Mouse (Mus musculus): Measurements from ENCODE around the gene Sh2d2a. TPM values are rescaled to one million over a fixed set of nuclear protein-coding genes. Genes with fewer than 3 reads are reported as not detected.

Gene Sh2d2a
- not detected in 2 replicates for total RNA-seq (2014; fragmentation: Nextera tagmentation)
- total RNA-seq (2017): 0.16 and 0.17 TPM in 2 replicates
- not detected in 2 replicates for polyA plus RNA-seq (2012)

- no peak for ATAC-seq (ENCODE audit: extremely low read depth, insufficient number of reproducible peaks, low FRiP score, poor library complexity, severe bottlenecking)
- Histone ChIP-seq H3K36me3 (replicated peaks) (no peaks in the 10 kb centered on the region), H3K27me3 (ENCODE audit: insufficient read depth, low read length) (peaks cover 53% of the 10 kb centered on the region), H3K9me3 (replicated peaks) (no peaks in the 10 kb centered on the region), H3K4me3 (ENCODE audit: low read depth, low read length) (no peak within 1 kb of the TSS), H3K4me1 (ENCODE audit: insufficient read depth, low read depth, low read length) (no peaks in the 10 kb centered on the region)
- TF ChIP-seq TAL1 (conservative IDR thresholded peaks at IDR 0.05; ENCODE audit: low read depth, low read length) (no peak), POLR2AphosphoS5 (IDR thresholded peaks at IDR 0.05; ENCODE audit: insufficient replicate concordance, low read depth, low read length) (no peak), GATA1 (IDR thresholded peaks at IDR 0.05; ENCODE audit: borderline replicate concordance, low read length) (no peak), CTCF (IDR thresholded peaks at IDR 0.05; ENCODE audit: low read depth, low read length) (no peak), GATA2 (IDR thresholded peaks at IDR 0.05; ENCODE audit: borderline replicate concordance, low read depth, low read length) (no peak)
- DNase-seq (ENCODE audit: low spot score): no peak
Measured at GRCm38 (mm10) chr3:87846650-87847110, at the start of gene Sh2d2a. Sh2d2a (plus strand) TSS chr3:87846755.

GRCm38 (mm10) chr3:87801681-87802080, 44.9 kb upstream of the Sh2d2a start:
- peaks cover 4% of the 10 kb centered on the region; the same call in 1 of the 2 replicates for H3K4me1 ChIP-seq (ENCODE audit: insufficient read depth, low read depth, low read length)
- H3K9me3 ChIP-seq (replicated peaks): no peaks in the 10 kb centered on the region
- DNase-seq (ENCODE audit: low spot score) (no peak), ATAC-seq (ENCODE audit: extremely low read depth, insufficient number of reproducible peaks, low FRiP score, poor library complexity, severe bottlenecking) (no peak)
- H3K36me3 ChIP-seq (replicated peaks): no peaks in the 10 kb centered on the region
- no peak for TF ChIP-seq GATA2 (IDR thresholded peaks at IDR 0.05; ENCODE audit: borderline replicate concordance, low read depth, low read length)
- no peak for TF ChIP-seq TAL1 (conservative IDR thresholded peaks at IDR 0.05; ENCODE audit: low read depth, low read length)
- peaks cover 52% of the 10 kb centered on the region for H3K27me3 ChIP-seq (ENCODE audit: insufficient read depth, low read length)
- no peak overlapping the region for H3K4me3 ChIP-seq (ENCODE audit: low read depth, low read length)

GRCm38 (mm10) chr3:87804038-87804677, 42.4 kb upstream of the Sh2d2a start:
- H3K27me3 ChIP-seq (ENCODE audit: insufficient read depth, low read length): peaks cover 38% of the 10 kb centered on the region
- no peak overlapping the region for H3K4me3 ChIP-seq (ENCODE audit: low read depth, low read length)
- ATAC-seq (ENCODE audit: extremely low read depth, insufficient number of reproducible peaks, low FRiP score, poor library complexity, severe bottlenecking): no peak
- H3K4me1 ChIP-seq (ENCODE audit: insufficient read depth, low read depth, low read length): peaks cover 4% of the 10 kb centered on the region; the same call in 1 of the 2 replicates
- H3K36me3 ChIP-seq (replicated peaks): no peaks in the 10 kb centered on the region
- DNase-seq (ENCODE audit: low spot score): no peak
- TF ChIP-seq GATA1 (IDR thresholded peaks at IDR 0.05; ENCODE audit: borderline replicate concordance, low read length) (no peak), GATA2 (IDR thresholded peaks at IDR 0.05; ENCODE audit: borderline replicate concordance, low read depth, low read length) (no peak)
- no peaks in the 10 kb centered on the region for H3K9me3 ChIP-seq (replicated peaks)

DNA sequence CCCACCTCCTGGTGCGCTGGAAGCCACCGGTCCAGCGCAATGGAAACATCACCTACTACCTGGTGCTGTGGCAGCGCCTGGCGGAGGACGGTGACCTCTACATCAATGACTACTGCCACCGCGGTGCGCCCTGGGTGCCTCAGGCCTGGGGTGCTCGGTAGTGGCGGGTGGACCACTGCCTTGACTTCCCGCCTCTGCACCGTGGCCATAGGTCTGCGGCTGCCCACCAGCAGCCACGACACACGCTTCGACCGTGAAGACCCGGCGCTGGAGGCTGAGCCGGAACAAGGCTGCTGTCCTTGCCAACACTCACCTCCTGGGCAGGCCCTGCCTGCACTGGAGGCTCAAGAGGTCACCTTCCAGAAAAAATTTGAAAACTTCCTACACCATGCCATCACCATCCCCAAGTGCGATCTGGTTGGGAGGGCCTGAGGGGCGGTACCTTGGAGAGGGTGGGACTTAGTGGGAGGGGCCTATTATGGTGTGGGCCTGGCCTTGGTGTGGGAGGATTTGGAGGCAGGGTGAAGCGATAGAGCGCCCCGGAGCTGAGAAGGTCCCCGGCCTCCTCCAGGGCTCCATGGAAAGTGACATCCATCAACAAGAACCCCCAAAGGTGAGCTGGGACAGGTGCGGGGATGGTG, 37.1 kb upstream of the Sh2d2a start:
- Histone ChIP-seq H3K27me3 (ENCODE audit: insufficient read depth, low read length) (peaks cover 27% of the 10 kb centered on the region), H3K9me3 (replicated peaks) (no peaks in the 10 kb centered on the region), H3K36me3 (replicated peaks) (no peaks in the 10 kb centered on the region), H3K4me3 (ENCODE audit: low read depth, low read length) (no peak overlapping the region), H3K4me1 (ENCODE audit: insufficient read depth, low read depth, low read length) (no peaks in the 10 kb centered on the region)
- ATAC-seq (ENCODE audit: extremely low read depth, insufficient number of reproducible peaks, low FRiP score, poor library complexity, severe bottlenecking): no peak
- no peak for DNase-seq (ENCODE audit: low spot score)
- TF ChIP-seq TAL1 (conservative IDR thresholded peaks at IDR 0.05; ENCODE audit: low read depth, low read length) (no peak), GATA2 (IDR thresholded peaks at IDR 0.05; ENCODE audit: borderline replicate concordance, low read depth, low read length) (no peak), CTCF (IDR thresholded peaks at IDR 0.05; ENCODE audit: low read depth, low read length) (no peak), POLR2AphosphoS5 (IDR thresholded peaks at IDR 0.05; ENCODE audit: insufficient replicate concordance, low read depth, low read length) (no peak), GATA1 (IDR thresholded peaks at IDR 0.05; ENCODE audit: borderline replicate concordance, low read length) (no peak)

GRCm38 (mm10) chr3:87811297-87811696, 35.3 kb upstream of the Sh2d2a start:
- no peaks in the 10 kb centered on the region; the same call in 1 of the 2 replicates for H3K4me1 ChIP-seq (ENCODE audit: insufficient read depth, low read depth, low read length)
- TF ChIP-seq TAL1 (conservative IDR thresholded peaks at IDR 0.05; ENCODE audit: low read depth, low read length): no peak
- TF ChIP-seq CTCF (IDR thresholded peaks at IDR 0.05; ENCODE audit: low read depth, low read length): no peak
- TF ChIP-seq GATA2 (IDR thresholded peaks at IDR 0.05; ENCODE audit: borderline replicate concordance, low read depth, low read length): no peak
- no peak for TF ChIP-seq GATA1 (IDR thresholded peaks at IDR 0.05; ENCODE audit: borderline replicate concordance, low read length)
- no peak for TF ChIP-seq POLR2AphosphoS5 (IDR thresholded peaks at IDR 0.05; ENCODE audit: insufficient replicate concordance, low read depth, low read length)
- H3K36me3 ChIP-seq (replicated peaks): no peaks in the 10 kb centered on the region
- H3K4me3 ChIP-seq (ENCODE audit: low read depth, low read length): no peak overlapping the region
- H3K27me3 ChIP-seq (ENCODE audit: insufficient read depth, low read length): peaks cover 43% of the 10 kb centered on the region
- DNase-seq (ENCODE audit: low spot score) (no peak), ATAC-seq (ENCODE audit: extremely low read depth, insufficient number of reproducible peaks, low FRiP score, poor library complexity, severe bottlenecking) (no peak)
- no peaks in the 10 kb centered on the region for H3K9me3 ChIP-seq (replicated peaks)

GRCm38 (mm10) chr3:87812413-87812812, 34.1 kb upstream of the Sh2d2a start:
- Histone ChIP-seq H3K27me3 (ENCODE audit: insufficient read depth, low read length) (peaks cover 49% of the 10 kb centered on the region), H3K36me3 (replicated peaks) (no peaks in the 10 kb centered on the region), H3K4me1 (ENCODE audit: insufficient read depth, low read depth, low read length) (peaks cover 3% of the 10 kb centered on the region; the same call in 1 of the 2 replicates), H3K9me3 (replicated peaks) (no peaks in the 10 kb centered on the region), H3K4me3 (ENCODE audit: low read depth, low read length) (no peak overlapping the region)
- ATAC-seq (ENCODE audit: extremely low read depth, insufficient number of reproducible peaks, low FRiP score, poor library complexity, severe bottlenecking) (no peak), DNase-seq (ENCODE audit: low spot score) (no peak)
- no peak for TF ChIP-seq TAL1 (conservative IDR thresholded peaks at IDR 0.05; ENCODE audit: low read depth, low read length)
